Mouse (Mus musculus): ENCODE measurements at regions not wholly inside any gene's neighbourhood (a gene's known extent, or its start where the extent isn't known, plus 50 kb on each side); places are given as distances from the start of the nearest gene placed in this dataset.
A peak's percentile ranks its signal among the peaks of the same experiment; 100 is the strongest.

- no peaks in the 10 kb centered on the region for H3K36me3 ChIP-seq (replicated peaks in 1 of 2; ENCODE audit: control insufficient read depth in 1 of 2, insufficient read depth in 1 of 2, low read length in 1 of 2)
- H3K4me3 ChIP-seq (replicated peaks in 1 of 3; ENCODE audit: low read depth in 2 of 3, low read length in 2 of 3, poor library complexity in 1 of 3) = no peak overlapping the region
- no peak for DNase-seq (ENCODE audit: extremely low read depth)
- no peak overlapping the region for H3K9ac ChIP-seq (ENCODE audit: insufficient read depth, low read depth)
- H3K27ac ChIP-seq (ENCODE audit: insufficient read depth, low read depth) = no peak overlapping the region
- H3K27me3 ChIP-seq (replicated peaks) = peaks cover 10% of the 10 kb centered on the region
- H3K79me2 ChIP-seq (replicated peaks; ENCODE audit: control insufficient read depth, extremely low read depth, insufficient read depth, poor library complexity, severe bottlenecking) = no peaks in the 10 kb centered on the region
- no peak overlapping the region for H3K4me2 ChIP-seq (ENCODE audit: insufficient read depth, low read depth, poor library complexity, severe bottlenecking)
- H3K9me3 ChIP-seq (replicated peaks; ENCODE audit: low read length) = no peaks in the 10 kb centered on the region
- TF ChIP-seq MAFK (IDR thresholded peaks at IDR 0.05; ENCODE audit: insufficient replicate concordance, low read length) (no peak), POLR2A (IDR thresholded peaks at IDR 0.05; ENCODE audit: low read depth, low read length) (no peak), ETS1 (conservative IDR thresholded peaks at IDR 0.05; ENCODE audit: low read depth, low read length) (peak; percentile 61), ZC3H11A (IDR thresholded peaks at IDR 0.05; ENCODE audit: low read depth, low read length) (no peak), GABPA (IDR thresholded peaks at IDR 0.05; ENCODE audit: insufficient replicate concordance, low read depth, low read length) (no peak), MXI1 (IDR thresholded peaks at IDR 0.05; ENCODE audit: low read depth, low read length) (0 out of 2 replicates have a peak, but pooled peaks have one; percentile 23), BHLHE40 (IDR thresholded peaks at IDR 0.05; ENCODE audit: low read depth, low read length) (peak; percentile 83), POLR2AphosphoS2 (IDR thresholded peaks at IDR 0.05; ENCODE audit: low read depth, low read length) (no peak), EP300 (IDR thresholded peaks at IDR 0.05; ENCODE audit: low read length) (peak; percentile 55; the same call in 1 of the 2 replicates), TCF12 (IDR thresholded peaks at IDR 0.05; ENCODE audit: low read depth, low read length) (peak; percentile 96), MAX (IDR thresholded peaks at IDR 0.05; ENCODE audit: low read length) (no peak)
- in situ Hi-C loops (cut with MboI; ENCODE audit: low pct_ligation_motif_present, low pct_unique_long_range_greater_than_20kb, low sequenced_read_pairs) (no loop called here), dilution Hi-C loops (cut with MboI; ENCODE audit: extremely low pct_ligation_motif_present, extremely low pct_unique_long_range_greater_than_20kb, low sequenced_read_pairs) (no loop called here)
- peaks cover 59 to 88% of the 10 kb centered on the region in 2 experiments for H3K4me1 ChIP-seq (ENCODE audit: control insufficient read depth in 1 of 2, insufficient read depth in 2 of 2)
These were observed 70.7 kb upstream of the Id2 start for GRCm38 (mm10) chr12:25167504-25168212.

DNA sequence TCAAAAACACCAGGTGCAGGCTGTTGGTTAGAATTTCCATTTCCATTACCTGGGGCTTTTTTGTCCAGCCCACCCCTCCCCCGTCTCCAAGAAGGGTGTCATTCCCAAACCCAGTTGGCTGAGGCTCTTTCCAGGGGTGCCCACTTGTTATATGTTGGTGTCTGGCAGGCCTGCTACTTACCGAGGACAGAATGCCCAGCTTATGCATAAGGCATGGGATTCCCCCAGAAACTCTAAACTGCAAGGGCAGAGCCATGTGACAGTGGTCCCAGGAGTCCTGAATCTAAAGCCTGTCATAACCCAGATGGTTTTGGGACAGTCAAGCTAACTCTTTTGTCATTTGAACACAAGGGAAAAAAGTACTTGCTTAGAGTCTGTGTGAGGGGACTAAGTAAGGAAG lies 69.6 kb upstream of the Id2 start:
- DNase-seq (ENCODE audit: extremely low read depth) = peak; percentile 58
- in situ Hi-C loops (cut with MboI; ENCODE audit: low pct_ligation_motif_present, low pct_unique_long_range_greater_than_20kb, low sequenced_read_pairs) = no loop called here
- Histone ChIP-seq H3K4me1 (ENCODE audit: control insufficient read depth in 1 of 2, insufficient read depth in 2 of 2) (peaks cover 56 to 86% of the 10 kb centered on the region in 2 experiments), H3K9ac (ENCODE audit: insufficient read depth, low read depth) (no peak overlapping the region), H3K27ac (ENCODE audit: insufficient read depth, low read depth) (peak overlapping the region; percentile 80), H3K27me3 (replicated peaks) (peaks cover 10% of the 10 kb centered on the region), H3K79me2 (replicated peaks; ENCODE audit: control insufficient read depth, extremely low read depth, insufficient read depth, poor library complexity, severe bottlenecking) (no peaks in the 10 kb centered on the region), H3K4me3 (replicated peaks in 1 of 3; ENCODE audit: low read depth in 2 of 3, low read length in 2 of 3, poor library complexity in 1 of 3) (no peak overlapping the region), H3K36me3 (replicated peaks in 1 of 2; ENCODE audit: control insufficient read depth in 1 of 2, insufficient read depth in 1 of 2, low read length in 1 of 2) (no peaks in the 10 kb centered on the region), H3K9me3 (replicated peaks; ENCODE audit: low read length) (no peaks in the 10 kb centered on the region), H3K4me2 (ENCODE audit: insufficient read depth, low read depth, poor library complexity, severe bottlenecking) (peak overlapping the region; percentile 72; the same call in 1 of the 2 replicates)
- dilution Hi-C loops (cut with MboI; ENCODE audit: extremely low pct_ligation_motif_present, extremely low pct_unique_long_range_greater_than_20kb, low sequenced_read_pairs) = no loop called here
- TF ChIP-seq RAD21 (IDR thresholded peaks at IDR 0.05; ENCODE audit: low read depth, low read length) (no peak), E2F4 (IDR thresholded peaks at IDR 0.05; ENCODE audit: insufficient replicate concordance, low read depth, low read length) (no peak), ZC3H11A (IDR thresholded peaks at IDR 0.05; ENCODE audit: low read depth, low read length) (no peak), UBTF (IDR thresholded peaks at IDR 0.05; ENCODE audit: low read depth, low read length) (0 out of 2 replicates have a peak, but pooled peaks have one; percentile 5), ZKSCAN1 (IDR thresholded peaks at IDR 0.05; ENCODE audit: borderline replicate concordance, low read depth, low read length) (no peak), RCOR1 (conservative IDR thresholded peaks at IDR 0.05; ENCODE audit: low read depth, low read length) (0 out of 2 replicates have a peak, but pooled peaks have one; percentile 26), USF1 (IDR thresholded peaks at IDR 0.05; ENCODE audit: low read depth, low read length) (peak; percentile 57), MAX (IDR thresholded peaks at IDR 0.05; ENCODE audit: low read length) (peak; percentile 81), PAX5 (IDR thresholded peaks at IDR 0.05; ENCODE audit: low read length) (no peak), BHLHE40 (IDR thresholded peaks at IDR 0.05; ENCODE audit: low read depth, low read length) (peak; percentile 60), SIN3A (IDR thresholded peaks at IDR 0.05; ENCODE audit: low read length) (no peak; the same call in 1 of the 2 replicates), TBP (conservative IDR thresholded peaks at IDR 0.05; ENCODE audit: low read depth, low read length) (no peak), USF2 (conservative IDR thresholded peaks at IDR 0.05; ENCODE audit: low read depth, low read length) (0 out of 2 replicates have a peak, but pooled peaks have one; percentile 22), NRF1 (IDR thresholded peaks at IDR 0.05; ENCODE audit: low read depth, low read length) (no peak), ZNF384 (IDR thresholded peaks at IDR 0.05; ENCODE audit: low read depth, low read length) (no peak), NELFE (IDR thresholded peaks at IDR 0.05; ENCODE audit: low read depth, low read length) (no peak), MAFK (IDR thresholded peaks at IDR 0.05; ENCODE audit: insufficient replicate concordance, low read length) (no peak), CTCF (conservative IDR thresholded peaks at IDR 0.05 in 1 of 2, IDR thresholded peaks at IDR 0.05 in 1 of 2; ENCODE audit: low read depth in 2 of 2, low read length in 2 of 2) (no peak), MEF2A (IDR thresholded peaks at IDR 0.05; ENCODE audit: borderline replicate concordance, low read depth, low read length) (peak; percentile 69), EP300 (IDR thresholded peaks at IDR 0.05; ENCODE audit: low read length) (peak; percentile 68), TCF12 (IDR thresholded peaks at IDR 0.05; ENCODE audit: low read depth, low read length) (peak; percentile 84), MXI1 (IDR thresholded peaks at IDR 0.05; ENCODE audit: low read depth, low read length) (peak; percentile 46; the same call in 1 of the 2 replicates), CHD1 (IDR thresholded peaks at IDR 0.05; ENCODE audit: low read depth, low read length) (0 out of 2 replicates have a peak, but pooled peaks have one; percentile 18), MYC (IDR thresholded peaks at IDR 0.05; ENCODE audit: low read depth, low read length) (no peak), POLR2AphosphoS2 (IDR thresholded peaks at IDR 0.05; ENCODE audit: low read depth, low read length) (no peak), ETS1 (conservative IDR thresholded peaks at IDR 0.05; ENCODE audit: low read depth, low read length) (peak; percentile 81), POLR2A (IDR thresholded peaks at IDR 0.05; ENCODE audit: low read depth, low read length) (no peak), IRF4 (IDR thresholded peaks at IDR 0.05; ENCODE audit: low read depth, low read length) (no peak)
